Comparison of ENCODE assay signal across 10 mouse cellular contexts in the genomic region with DNA sequence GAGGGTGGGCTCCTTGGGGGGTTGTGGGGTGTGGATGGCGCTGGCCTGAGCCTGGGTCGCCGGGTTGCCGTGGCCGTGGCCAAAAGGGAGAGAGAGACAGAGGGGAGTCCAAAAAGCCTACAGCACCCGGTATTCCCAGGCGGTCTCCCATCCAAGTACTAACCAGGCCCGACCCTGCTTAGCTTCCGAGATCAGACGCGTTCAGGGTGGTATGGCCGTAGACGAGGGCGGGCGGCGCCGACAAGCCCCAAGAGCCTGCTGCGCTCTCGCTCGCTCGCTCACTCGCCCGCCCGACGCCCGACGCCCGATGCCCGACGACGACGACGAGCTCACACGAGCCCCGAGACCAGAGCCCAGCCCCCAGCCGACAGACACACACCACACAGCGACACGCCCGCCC. TPM values are rescaled to one million over a fixed set of nuclear protein-coding genes. Genes with fewer than 3 reads are reported as not detected.
A peak's percentile ranks its signal among the peaks of the same experiment; 100 is the strongest.
DNase-seq lines count a peak whose midpoint lies in the region; ATAC-seq and TF ChIP-seq lines count a peak whose summit lies in the region.
"Not testable (repeated sequence)": the region's sequence is repeated elsewhere in the genome, so short reads cannot be mapped to it uniquely, and the experiment has no call there.
"Had no signal": no experiment of that assay in that cellular context is flagged by ENCODE, and none has a peak within 500 bp of the region (broad histone marks: within the 10 kb centered on the region; RNA-seq: fewer than 3 reads in every experiment).

No protein-coding gene starts in this region.

- H3K36me3 ChIP-seq in kidney, postnatal 0 days (ENCODE audit: insufficient read depth, low read length); liver, embryonic 11.5 days (ENCODE audit: control insufficient read depth, insufficient read depth, low read length); liver, embryonic 13.5 days; liver, embryonic 16.5 days (ENCODE audit: control insufficient read depth, insufficient read depth); lung, embryonic 16.5 days (ENCODE audit: control insufficient read depth, insufficient read depth, low read length): not testable (repeated sequence)

- H3K27me3 ChIP-seq in kidney, postnatal 0 days (ENCODE audit: insufficient read depth, low read length) = not testable (repeated sequence)
- H3K27me3 ChIP-seq in liver, embryonic 11.5 days (replicated peaks; ENCODE audit: control insufficient read depth, insufficient read depth, low read length) = peaks cover 25% of the 10 kb centered on the region
- H3K27me3 ChIP-seq in liver, embryonic 13.5 days = peaks cover 44% of the 10 kb centered on the region
- peaks cover 28% of the 10 kb centered on the region for H3K27me3 ChIP-seq in liver, embryonic 16.5 days (ENCODE audit: control insufficient read depth, insufficient read depth, low read depth, low read length)
- peaks cover 20% of the 10 kb centered on the region for H3K27me3 ChIP-seq in lung, embryonic 16.5 days (ENCODE audit: control insufficient read depth, insufficient read depth, low read depth, low read length)

- not testable (repeated sequence) for H3K9me3 ChIP-seq in kidney, postnatal 0 days (replicated peaks; ENCODE audit: low read length); liver, embryonic 11.5 days (ENCODE audit: control insufficient read depth, low read length); liver, embryonic 13.5 days (replicated peaks); liver, embryonic 16.5 days (replicated peaks; ENCODE audit: control insufficient read depth, low read length); lung, embryonic 16.5 days (ENCODE audit: control insufficient read depth, low read length)

- H3K4me3 ChIP-seq in kidney, postnatal 0 days (replicated peaks; ENCODE audit: low read depth, low read length); liver, embryonic 11.5 days (ENCODE audit: low read depth, low read length); liver, embryonic 13.5 days (replicated peaks); liver, embryonic 16.5 days (ENCODE audit: low read depth, low read length); lung, embryonic 16.5 days (ENCODE audit: low read length): not testable (repeated sequence)

- not testable (repeated sequence) for H3K4me1 ChIP-seq in kidney, postnatal 0 days (replicated peaks; ENCODE audit: insufficient read depth, low read length); liver, embryonic 11.5 days (replicated peaks; ENCODE audit: control insufficient read depth, insufficient read depth, low read length); liver, embryonic 13.5 days (replicated peaks); liver, embryonic 16.5 days (ENCODE audit: control insufficient read depth, low read depth, low read length); lung, embryonic 16.5 days (replicated peaks; ENCODE audit: control insufficient read depth, insufficient read depth, low read length)

- not testable (repeated sequence) for H3K4me2 ChIP-seq in kidney, postnatal 0 days (ENCODE audit: low read length); liver, embryonic 11.5 days; liver, embryonic 13.5 days; liver, embryonic 16.5 days (ENCODE audit: low read depth, low read length); lung, embryonic 16.5 days (ENCODE audit: low read depth, low read length)

- WGBS in kidney, postnatal 0 days = no CpG with 5 or more reads among the region's 39 CpGs
- WGBS in liver, embryonic 11.5 days = no CpG with 5 or more reads among the region's 39 CpGs
- no CpG with 5 or more reads among the region's 39 CpGs for WGBS in liver, embryonic 13.5 days (ENCODE audit: insufficient replicate concordance)
- WGBS in liver, embryonic 16.5 days (ENCODE audit: insufficient replicate concordance) = no CpG with 5 or more reads among the region's 39 CpGs
- no CpG with 5 or more reads among the region's 39 CpGs for whole genome bisulfite sequencing in lung, embryonic 16.5 days

- DNase-seq in kidney, postnatal 0 days (ENCODE audit: low spot score); liver, embryonic 11.5 days (ENCODE audit: low spot score); liver, embryonic 13.5 days: not testable (repeated sequence)

- TF ChIP-seq CTCF in kidney, postnatal 0 days (IDR thresholded peaks at IDR 0.05; ENCODE audit: low read depth) = not testable (repeated sequence)

- H3K9ac ChIP-seq in kidney, postnatal 0 days (ENCODE audit: low read depth, low read length); liver, embryonic 11.5 days (ENCODE audit: low read depth, low read length); liver, embryonic 13.5 days; liver, embryonic 16.5 days (ENCODE audit: low read depth, low read length); lung, embryonic 16.5 days (ENCODE audit: low read length): not testable (repeated sequence)

- not testable (repeated sequence) for H3K27ac ChIP-seq in kidney, postnatal 0 days; liver, embryonic 11.5 days (ENCODE audit: low read depth, low read length); liver, embryonic 13.5 days; liver, embryonic 16.5 days (ENCODE audit: low read length); lung, embryonic 16.5 days (ENCODE audit: low read length)

- ATAC-seq in common myeloid progenitor, adult 5-6 weeks (replicated peaks; ENCODE audit: low read depth, poor library complexity, severe bottlenecking) = 0 out of 2 replicates have a peak, but pooled peaks have one; percentile 54
- ATAC-seq in inflammation-experienced regulatory T-cells, adult 6 months = peak; percentile 52
- ATAC-seq in kidney, postnatal 0 days (replicated peaks; ENCODE audit: low FRiP score, low read depth) = 0 out of 2 replicates have a peak, but pooled peaks have one; percentile 66
- ATAC-seq in liver, embryonic 11.5 days (replicated peaks; ENCODE audit: low FRiP score) = 0 out of 2 replicates have a peak, but pooled peaks have one; percentile 56
- 0 out of 2 replicates have a peak, but pooled peaks have one; percentile 43 for ATAC-seq in liver, embryonic 13.5 days (ENCODE audit: low read depth)
- peak; percentile 32; the same call in 1 of the 2 replicates for ATAC-seq in liver, embryonic 16.5 days (ENCODE audit: low read depth)
- peak; percentile 69; the same call in 1 of the 2 replicates for ATAC-seq in lung, embryonic 16.5 days (ENCODE audit: low read depth)

RNA-seq across cellular contexts. Expression of a gene that starts 30.2 kb away (rescaled TPM):
- total RNA-seq in common myeloid progenitor, adult 5-6 weeks (2017) = 0.55 and 0.78 TPM in 2 replicates
- not detected for polyA plus RNA-seq in inflammation-experienced regulatory T-cells, adult 6 months (2017; shearing (Covaris generic))
- polyA plus RNA-seq in kidney, postnatal 0 days (2015; fragmentation: Nextera tagmentation; extraction: Ambion mirVana) = 4.3 and 4.9 TPM in 2 replicates
- polyA plus RNA-seq in liver, embryonic 11.5 days (2014; fragmentation: Nextera tagmentation; extraction: Ambion mirVana) = 4.8 and 4.9 TPM in 2 replicates
- 0.78 and 1.3 TPM in 2 replicates for polyA plus RNA-seq in liver, embryonic 13.5 days (2015; fragmentation: Nextera tagmentation; extraction: Ambion mirVana)
- 1.5 and 1.8 TPM in 2 replicates for polyA plus RNA-seq in liver, embryonic 16.5 days (2015; fragmentation: Nextera tagmentation; extraction: Ambion mirVana)
- polyA plus RNA-seq in lung, embryonic 16.5 days (2015; fragmentation: Nextera tagmentation; extraction: Ambion mirVana) = 7.8 and 8.3 TPM in 2 replicates
- polyA plus RNA-seq: activated CD4-positive, CD25-positive, alpha-beta regulatory T cell, adult 4 months; erythroblast, embryonic 14.5 days; G1E had no signal
